In genomic region chr1:106171241-106172220, GRCm38 (mm10) we compare ENCODE assay signal across 8 mouse cellular contexts. TPM values are rescaled to one million over a fixed set of nuclear protein-coding genes. Genes with fewer than 3 reads are reported as not detected.
DNase-seq lines count a peak whose midpoint lies in the region; ATAC-seq lines count a peak whose summit lies in the region.

Gene Phlpp1, plus strand, starts transcription at chr1:106171752.

- DNase-seq in B cell, adult 2 months, result peak; percentile 100
- DNase-seq in brain, adult 2 months (ENCODE audit: low read depth, low spot score), result peak; percentile 100
- peak; percentile 100 for DNase-seq in heart, embryonic 10.5 days (ENCODE audit: low spot score)
- peak; percentile 100 for DNase-seq in liver
- peak; percentile 99 for DNase-seq in spleen, postnatal 4 days (ENCODE audit: low spot score in 2 of 2)

- no peaks in the 10 kb centered on the region for H3K36me3 ChIP-seq in heart, embryonic 10.5 days
- no peaks in the 10 kb centered on the region for H3K36me3 ChIP-seq in kidney, embryonic 15.5 days

- peak within 1 kb of the TSS; percentile 95 for H3K27ac ChIP-seq in heart, embryonic 10.5 days
- H3K27ac ChIP-seq in kidney, embryonic 15.5 days, result peak within 1 kb of the TSS; percentile 88

- no peaks in the 10 kb centered on the region for H3K9me3 ChIP-seq in heart, embryonic 10.5 days
- no peaks in the 10 kb centered on the region for H3K9me3 ChIP-seq in kidney, embryonic 15.5 days (replicated peaks)

- H3K9ac ChIP-seq in kidney, embryonic 15.5 days, result peak within 1 kb of the TSS; percentile 85

- peaks cover 16% of the 10 kb centered on the region for H3K4me1 ChIP-seq in heart, embryonic 10.5 days
- H3K4me1 ChIP-seq in kidney, embryonic 15.5 days, result peaks cover 37% of the 10 kb centered on the region

- H3K27me3 ChIP-seq in heart, embryonic 10.5 days (ENCODE audit: insufficient read depth, poor library complexity, severe bottlenecking), result no peaks in the 10 kb centered on the region
- H3K27me3 ChIP-seq in kidney, embryonic 15.5 days, result no peaks in the 10 kb centered on the region

- WGBS in heart, embryonic 10.5 days, result 4% methylated on average over 102 of the region's 113 CpGs
- under 1% methylated on average over 86 of the region's 113 CpGs for WGBS in kidney, embryonic 15.5 days

- H3K4me3 ChIP-seq in heart, embryonic 10.5 days, result peak within 1 kb of the TSS; percentile 96
- H3K4me3 ChIP-seq in kidney, embryonic 15.5 days (replicated peaks), result peak within 1 kb of the TSS; percentile 87

- H3K4me2 ChIP-seq in kidney, embryonic 15.5 days, result peak within 1 kb of the TSS; percentile 77

- peak; percentile 99 for ATAC-seq in erythroblast, adult 5-6 weeks (replicated peaks; ENCODE audit: low FRiP score, poor library complexity, severe bottlenecking)
- peak; percentile 99 for ATAC-seq in kidney, embryonic 15.5 days (replicated peaks; ENCODE audit: low FRiP score)
- ATAC-seq in monocyte, adult 5-6 weeks (replicated peaks; ENCODE audit: insufficient number of reproducible peaks, low FRiP score, low TSS enrichment, poor library complexity, severe bottlenecking), result peak; percentile 96

RNA-seq across cellular contexts. Expression of gene Phlpp1, which starts in this region (rescaled TPM):
- 0.42 and 0.96 TPM in 2 replicates for total RNA-seq in erythroblast, adult 5-6 weeks (2015; ENCODE audit: low replicate concordance)
- 1.1 and 3.3 TPM in 2 replicates for total RNA-seq in erythroblast, adult 5-6 weeks (2017; ENCODE audit: low replicate concordance)
- 4.2 and 4.5 TPM in 2 replicates for polyA plus RNA-seq in heart, embryonic 10.5 days (2016; fragmentation: Nextera tagmentation; extraction: Ambion mirVana)
- polyA plus RNA-seq in kidney, embryonic 15.5 days (2015; fragmentation: Nextera tagmentation; extraction: Ambion mirVana), result 3.2 and 3.5 TPM in 2 replicates
- total RNA-seq in monocyte, adult 5-6 weeks (2017), result 12.1 to 19.9 TPM (median 16.2 TPM) in 3 replicates

Comparison
In these comparisons a context has a peak if more than half of its experiments do, and no peak if none do; other contexts are left out.
1. Peak in every context shown above with its lines: DNase-seq, ATAC-seq, H3K4me3 ChIP-seq and H3K27ac ChIP-seq.